Mouse (Mus musculus): ENCODE results near the gene Kcp. TPM values are rescaled to one million over a fixed set of nuclear protein-coding genes. Genes with fewer than 3 reads are reported as not detected.

Kcp gene
- polyA plus RNA-seq, 1 experiment: 0.26 TPM

DNA sequence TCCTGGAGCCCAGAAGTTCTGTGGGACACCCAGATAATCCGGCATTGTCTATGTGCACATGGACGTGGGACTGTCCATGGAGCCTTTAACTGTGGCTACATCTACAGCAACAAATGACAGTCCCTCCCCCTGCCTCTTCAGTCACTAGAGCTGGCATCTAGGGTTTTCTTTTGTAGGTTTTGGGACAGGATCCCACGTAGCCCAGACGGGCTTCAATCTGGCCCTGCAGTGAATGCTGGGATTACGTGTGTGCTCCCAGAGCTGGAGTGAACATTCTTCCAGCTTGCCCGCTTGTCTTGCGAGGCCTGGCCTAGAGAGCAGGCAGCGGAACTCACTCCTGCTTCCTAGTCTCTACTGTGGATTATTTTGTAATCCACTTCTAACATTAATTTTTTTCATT, 82.6 kb downstream of the Kcp start:
- H3K4me3 ChIP-seq: no peak overlapping the region
- no peak overlapping the region for H3K4me2 ChIP-seq (ENCODE audit: low read depth)
- H3K36me3 ChIP-seq (ENCODE audit: control insufficient read depth, insufficient read depth): no peaks in the 10 kb centered on the region
- TF ChIP-seq SRF (IDR thresholded peaks at IDR 0.05; ENCODE audit: control insufficient read depth, insufficient read length, low read depth): no peak
- no peak for TF ChIP-seq CEBPB (IDR thresholded peaks at IDR 0.05; ENCODE audit: insufficient read depth, poor library complexity, severe bottlenecking)
- TF ChIP-seq MYOD1 (IDR thresholded peaks at IDR 0.05; ENCODE audit: control insufficient read depth in 1 of 3, insufficient read length in 2 of 3, low read depth in 2 of 3): no peak
- no peak for TF ChIP-seq MYOG (IDR thresholded peaks at IDR 0.05; ENCODE audit: control insufficient read depth in 1 of 3, insufficient read depth in 1 of 3, insufficient read length in 2 of 3, low read depth in 2 of 3)
- no peak for TF ChIP-seq TCF3 (IDR thresholded peaks at IDR 0.05; ENCODE audit: insufficient read length, low read depth)
- no peak for TF ChIP-seq TCF12 (IDR thresholded peaks at IDR 0.05; ENCODE audit: insufficient read depth, poor library complexity, severe bottlenecking)
- H3ac ChIP-seq (ENCODE audit: control insufficient read depth, insufficient read length): no peak overlapping the region
- H3K79me2 ChIP-seq (ENCODE audit: control insufficient read depth, insufficient read depth): no peaks in the 10 kb centered on the region
- no peaks in the 10 kb centered on the region for H3K27me3 ChIP-seq (ENCODE audit: control insufficient read depth, insufficient read depth, insufficient read length)

Other genes starting within 250 kb of the Kcp start
- 15.5 TPM for gene Hilpda, start 235.5 kb downstream of the Kcp start, polyA plus RNA-seq (2012; fragmentation: generic; extraction: Trizol)
- 0.47 TPM for gene Fam71f2, start 228.4 kb downstream of the Kcp start, polyA plus RNA-seq (2012; fragmentation: generic; extraction: Trizol)
- 0.47 TPM for gene Fam71f1, start 188.8 kb downstream of the Kcp start, polyA plus RNA-seq (2012; fragmentation: generic; extraction: Trizol)
- gene Calu, start 159.9 kb downstream of the Kcp start, polyA plus RNA-seq (2012; fragmentation: generic; extraction: Trizol): 183 TPM
- gene Opn1sw, start 119.5 kb downstream of the Kcp start, polyA plus RNA-seq (2012; fragmentation: generic; extraction: Trizol): 0.17 TPM
- gene Ccdc136, start 111.6 kb downstream of the Kcp start, polyA plus RNA-seq (2012; fragmentation: generic; extraction: Trizol): 16.7 TPM
- gene Flnc, start 74.7 kb downstream of the Kcp start, polyA plus RNA-seq (2012; fragmentation: generic; extraction: Trizol): 268 TPM
- gene Atp6v1f, start 40.2 kb downstream of the Kcp start, polyA plus RNA-seq (2012; fragmentation: generic; extraction: Trizol): 242 TPM
- not detected for gene Atp6v1fnb, start 36.5 kb downstream of the Kcp start, polyA plus RNA-seq (2012; fragmentation: generic; extraction: Trizol)
- 0.32 TPM for gene Irf5, start 18.7 kb upstream of the Kcp start, polyA plus RNA-seq (2012; fragmentation: generic; extraction: Trizol)
- 25.6 TPM for gene Tnpo3, start 101.9 kb upstream of the Kcp start, polyA plus RNA-seq (2012; fragmentation: generic; extraction: Trizol)
- gene Tspan33, start 186.3 kb upstream of the Kcp start, polyA plus RNA-seq (2012; fragmentation: generic; extraction: Trizol): 8.6 TPM
- gene Smo, start 227.6 kb upstream of the Kcp start, polyA plus RNA-seq (2012; fragmentation: generic; extraction: Trizol): 30.2 TPM

Data from myocyte (in vitro differentiated cells).